Mouse (Mus musculus) layer of hippocampus, adult 8-10 months (tissue): ENCODE measurements around the gene Rab19. TPM values are rescaled to one million over a fixed set of nuclear protein-coding genes. Genes with fewer than 3 reads are reported as not detected.
"Not testable (repeated sequence)": the region's sequence is repeated elsewhere in the genome, so short reads cannot be mapped to it uniquely, and the experiment has no call there.

Experiments
- DNase-seq, 2 experiments: peaks; one replicate each; pipeline ENCODE4 v3.0.0; 2022; ENCODE audit warnings: low spot score in 2 of 2
- total RNA-seq, 4 experiments: library from RNA; stranded (reverse); gene quantifications; 2 replicates each; pipeline ENCODE4 v1.2.4; 2022

Rab19 gene
- total RNA-seq, 4 experiments from 2014 or later = not detected

DNA sequence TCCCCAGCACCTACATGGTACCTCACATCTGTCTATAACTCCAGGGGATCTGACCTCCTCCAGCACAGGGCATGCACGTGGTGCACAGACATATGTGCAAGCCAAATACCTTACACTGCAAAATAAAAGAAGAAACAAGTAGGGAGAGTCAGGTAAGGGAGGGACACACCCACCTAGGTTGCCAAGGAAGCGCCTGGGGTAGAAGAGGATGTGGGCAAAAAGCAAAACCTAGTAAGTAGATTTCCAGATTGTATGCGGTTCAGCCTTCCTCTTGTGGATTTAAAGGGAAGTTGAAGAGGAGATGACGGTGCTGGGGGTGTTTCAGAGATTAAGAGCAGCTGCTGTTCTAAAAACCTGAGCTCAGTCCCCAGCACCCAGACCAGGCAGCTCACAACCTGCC, 1.8 kb upstream of the Rab19 start:
- no peak for DNase-seq

- DNase-seq = no peak
Observed at GRCm38 (mm10) chr6:39379749-39380148, 1.2 kb upstream of the Rab19 start.

- no peak for DNase-seq
Observed at GRCm38 (mm10) chr6:39380276-39380675, 699 bp upstream of the Rab19 start.

DNA sequence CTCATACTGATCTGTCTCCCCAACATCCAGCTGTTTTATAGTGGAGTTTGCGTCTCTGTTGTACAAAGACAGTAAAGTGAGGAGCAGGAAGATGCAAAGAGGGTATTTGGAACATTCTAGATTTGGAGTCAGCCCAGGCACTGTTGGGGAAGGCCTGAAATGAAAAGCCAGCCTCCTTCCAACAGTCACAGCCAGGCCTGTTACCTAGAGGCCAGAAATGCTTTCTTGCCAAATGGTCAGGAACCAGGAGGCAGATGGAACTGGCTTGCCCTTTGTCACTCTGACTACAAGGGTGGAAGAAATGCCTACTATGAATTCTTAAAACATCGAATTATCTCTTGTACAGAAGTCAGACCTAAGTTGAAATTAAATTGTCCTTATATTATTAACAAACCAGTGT, 9.0 kb downstream of the Rab19 start:
- DNase-seq = no peak

DNA sequence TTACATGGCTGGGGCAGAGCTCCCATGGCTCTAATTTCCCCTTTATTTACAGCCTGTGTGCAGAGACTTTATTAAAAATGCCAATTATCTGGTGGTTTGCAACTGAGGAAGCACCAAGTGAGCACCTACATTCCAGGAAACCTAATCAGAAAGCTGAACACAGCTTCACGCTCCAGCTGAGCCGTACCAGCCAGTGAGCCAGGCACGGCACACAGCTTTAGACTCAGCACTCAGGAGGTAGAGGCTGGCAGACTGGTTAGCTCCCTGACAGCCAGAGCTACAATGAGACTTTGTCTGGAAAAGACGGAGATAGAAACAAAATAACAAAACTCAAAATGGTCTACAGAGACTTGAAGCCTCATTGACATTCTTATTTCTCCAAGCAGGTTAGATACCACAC, 14.5 kb downstream of the Rab19 start:
- no peak for DNase-seq

DNA sequence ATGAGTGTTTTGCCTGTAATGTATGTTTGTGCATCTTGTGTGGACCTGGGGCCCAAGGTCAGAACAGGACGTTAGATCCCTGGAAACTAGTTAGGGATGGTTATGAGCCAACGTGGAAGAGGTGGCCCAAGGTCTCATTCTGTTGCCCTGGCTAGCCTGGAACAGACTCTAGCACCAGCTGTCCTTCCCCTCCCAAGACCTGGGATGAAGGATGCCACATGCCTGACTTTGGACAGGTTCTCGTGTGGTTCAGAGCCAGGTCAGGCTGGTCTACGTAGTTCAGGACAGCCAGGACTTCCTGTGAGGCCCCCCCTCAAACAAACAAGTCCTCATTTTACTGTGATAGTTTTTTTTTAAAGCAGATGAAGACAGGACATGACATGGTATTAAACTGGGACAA, 14.9 kb downstream of the Rab19 start:
- DNase-seq = no peak

DNA sequence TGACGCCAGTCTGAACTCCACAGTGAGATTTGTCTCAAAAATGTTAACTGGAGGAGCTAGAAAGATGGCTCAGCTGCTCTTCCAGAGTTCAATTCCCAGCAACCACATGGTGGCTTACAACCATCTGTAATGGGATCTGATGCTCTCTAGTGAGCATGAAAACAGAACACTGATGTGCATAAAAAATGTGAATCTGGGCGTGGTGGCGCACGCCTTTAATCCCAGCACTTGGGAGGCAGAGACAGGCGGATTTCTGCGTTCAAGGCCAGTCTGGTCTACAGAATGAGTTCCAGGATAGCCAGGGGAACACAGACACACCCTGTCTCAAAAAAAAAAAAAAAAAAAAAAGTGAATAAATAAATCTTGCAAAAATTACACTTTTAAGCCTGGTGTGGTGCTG, 16.1 kb downstream of the Rab19 start:
- DNase-seq = no peak

DNA sequence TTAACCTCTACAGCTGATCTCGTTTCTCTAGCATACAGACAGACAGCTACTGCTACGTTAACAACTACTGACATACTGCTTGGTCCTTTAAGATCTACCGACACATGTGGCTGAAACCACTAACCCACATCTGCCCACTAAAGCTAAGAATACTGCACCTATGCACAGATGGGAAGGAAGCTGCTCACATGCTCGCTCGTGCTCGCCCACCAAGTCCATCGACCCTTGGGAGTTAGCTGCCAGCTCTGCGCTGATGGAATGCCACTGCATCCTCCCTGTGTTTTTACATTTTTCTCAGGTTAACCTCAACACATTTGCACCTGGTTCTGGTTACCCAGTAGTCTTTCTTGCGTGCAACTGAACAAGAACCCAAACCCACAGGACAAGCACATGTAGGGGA, 17.4 kb downstream of the Rab19 start:
- no peak for DNase-seq

- DNase-seq = no peak
Observed at GRCm38 (mm10) chr6:39400343-39400742, 19.4 kb downstream of the Rab19 start.

DNA sequence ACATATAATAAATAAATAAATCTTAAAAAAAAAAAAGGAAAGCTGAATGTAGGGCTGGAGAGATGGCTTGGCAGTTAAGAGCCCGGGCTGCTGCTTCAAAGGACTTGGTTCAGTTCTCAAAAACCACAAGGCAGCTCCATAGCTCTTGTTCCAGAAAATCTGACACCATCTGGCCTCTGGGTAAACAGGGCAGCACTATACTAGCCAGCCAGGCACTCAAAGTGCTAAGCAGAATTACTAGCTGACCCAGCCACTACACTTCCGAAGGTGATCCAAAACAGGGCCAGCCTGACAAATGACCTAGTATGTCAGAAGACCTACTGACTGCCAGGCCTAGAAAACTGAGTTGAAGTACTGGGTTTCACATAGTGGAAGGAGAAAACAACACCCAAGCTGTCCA, 22.2 kb downstream of the Rab19 start:
- DNase-seq = no peak

DNA sequence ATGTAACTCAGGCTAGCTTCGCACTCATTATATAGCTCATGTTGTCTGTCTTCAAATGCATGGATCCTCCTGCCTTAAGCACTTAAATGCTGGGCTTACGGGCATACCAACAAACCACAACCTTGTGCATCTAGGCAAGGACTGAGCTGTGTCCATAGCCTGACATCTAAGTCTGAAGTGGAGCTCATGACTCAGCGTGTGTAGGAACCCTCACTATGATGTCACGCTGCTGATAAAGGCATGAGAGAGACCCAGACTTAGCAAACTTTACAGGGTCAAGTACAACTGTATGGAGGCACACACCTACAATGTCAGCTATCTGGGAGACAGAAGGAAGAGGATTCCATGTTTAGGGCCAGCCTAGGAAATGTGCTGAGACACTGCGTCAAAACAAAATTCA, 25.5 kb downstream of the Rab19 start:
- no peak for DNase-seq

GRCm38 (mm10) chr6:39414106-39414505, 33.1 kb downstream of the Rab19 start:
- DNase-seq = no peak

GRCm38 (mm10) chr6:39415762-39416161, 34.8 kb downstream of the Rab19 start:
- DNase-seq = peak in 1 of 2 experiments; percentile 68

DNA sequence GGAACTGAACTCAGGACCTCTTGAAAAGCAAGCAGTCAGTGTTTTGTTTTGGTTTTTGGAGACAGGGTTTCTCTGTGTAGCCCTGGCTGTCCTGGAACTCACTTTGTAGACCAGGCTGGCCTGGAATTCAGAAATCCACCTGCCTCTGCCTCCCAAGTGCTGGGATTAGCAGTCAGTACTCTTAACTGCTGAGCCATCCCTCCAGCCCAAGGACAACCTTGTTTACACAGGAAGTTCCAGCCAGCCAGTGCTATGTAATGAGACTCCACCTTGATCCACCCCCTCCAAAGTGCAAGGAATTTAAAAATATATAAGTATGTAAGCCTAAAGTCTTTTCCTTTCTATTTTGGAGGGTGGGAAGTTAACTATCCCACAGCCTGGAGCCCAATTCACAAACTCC, 35.7 kb downstream of the Rab19 start:
- not testable (repeated sequence) for DNase-seq

DNA sequence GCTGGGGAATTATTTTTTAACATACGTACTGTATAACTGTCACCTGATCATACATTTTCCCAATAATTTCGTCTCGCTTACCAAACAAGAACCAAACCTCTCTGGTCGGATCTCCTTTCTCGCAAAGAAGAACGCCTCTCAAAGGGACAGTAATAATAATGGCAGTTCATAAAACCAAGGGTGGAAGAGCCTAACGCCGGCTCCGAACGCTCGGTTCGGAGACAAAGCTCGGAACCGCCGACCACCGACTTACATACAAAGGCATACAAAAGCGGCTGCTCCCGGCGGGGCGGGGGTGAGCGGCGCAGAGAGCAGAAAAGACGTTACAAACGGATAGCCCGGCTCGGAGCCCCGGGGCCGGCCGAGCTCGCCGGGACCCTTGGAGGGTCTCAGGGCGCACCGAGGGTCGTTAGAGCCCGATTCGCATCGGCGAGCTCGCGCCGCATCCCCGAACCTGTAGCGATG, 38.4 kb downstream of the Rab19 start:
- peak in 1 of 2 experiments; percentile 26 for DNase-seq

DNA sequence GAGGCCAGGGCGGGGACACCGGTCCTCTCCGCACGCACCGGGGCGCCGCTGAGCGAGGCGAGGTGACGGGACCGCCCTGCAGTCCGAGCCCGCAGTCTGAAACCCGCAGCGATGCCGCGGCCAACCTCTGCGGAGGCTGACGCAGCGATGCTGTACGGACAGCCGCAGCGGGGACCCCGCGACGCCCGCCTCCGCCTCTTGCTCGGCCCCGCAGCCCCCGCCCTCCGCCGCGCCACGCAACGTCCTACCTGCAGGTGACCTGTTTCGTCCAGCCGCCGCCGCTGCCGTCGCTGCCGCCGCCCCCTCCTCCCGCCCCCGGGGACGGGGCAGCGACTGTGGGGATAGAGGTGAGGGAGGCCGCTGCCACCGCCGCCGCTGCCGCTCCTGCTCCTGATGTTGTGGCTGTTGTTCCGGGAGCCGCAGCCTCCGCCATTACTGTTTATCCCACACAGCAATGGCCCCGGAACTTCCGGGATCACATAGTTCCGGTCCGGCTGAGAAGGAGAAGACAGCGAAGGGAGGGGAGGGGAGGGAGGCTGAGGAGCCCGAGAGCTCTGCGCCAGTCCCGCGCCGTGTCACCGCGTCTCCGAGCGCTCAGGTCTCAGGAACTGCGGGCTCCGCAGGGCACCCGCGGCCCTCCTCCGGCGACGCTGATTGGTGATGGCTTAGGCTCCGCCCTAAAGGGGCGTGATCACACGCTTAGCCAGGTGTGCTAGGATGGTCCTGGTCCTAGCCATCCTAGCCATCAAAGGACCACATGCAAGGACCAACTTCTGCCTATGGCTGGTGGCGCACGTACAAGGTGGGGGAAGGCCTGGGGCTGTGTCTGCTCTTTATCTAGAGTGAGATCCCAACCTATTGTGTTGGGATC, 39.1 kb downstream of the Rab19 start, which contains the start of gene Mkrn1:
Mkrn1 (minus strand) TSS at position 612 of the 871 bp plus-strand sequence.
- peak; percentile 79 to 80 for DNase-seq

DNA sequence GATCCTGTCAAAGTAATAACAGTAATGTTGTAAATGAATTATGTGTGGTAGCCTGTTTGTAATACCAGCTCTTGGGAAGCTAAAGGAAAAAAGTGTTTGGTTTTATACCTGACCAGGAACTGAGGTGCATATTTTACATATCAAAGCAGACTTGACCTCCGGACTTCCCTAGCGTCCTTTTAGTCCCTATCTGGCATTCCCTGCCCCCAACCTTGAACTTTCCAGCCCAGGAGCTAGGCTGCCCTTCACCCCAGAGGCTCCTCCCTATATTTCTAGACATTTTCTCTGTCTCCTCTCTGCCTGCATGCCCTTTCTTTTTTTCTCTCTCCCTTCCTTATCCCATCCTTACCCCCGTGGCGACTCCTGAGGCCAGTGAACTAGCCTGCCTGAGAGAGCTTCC, 39.9 kb downstream of the Rab19 start:
- DNase-seq = no peak

DNA sequence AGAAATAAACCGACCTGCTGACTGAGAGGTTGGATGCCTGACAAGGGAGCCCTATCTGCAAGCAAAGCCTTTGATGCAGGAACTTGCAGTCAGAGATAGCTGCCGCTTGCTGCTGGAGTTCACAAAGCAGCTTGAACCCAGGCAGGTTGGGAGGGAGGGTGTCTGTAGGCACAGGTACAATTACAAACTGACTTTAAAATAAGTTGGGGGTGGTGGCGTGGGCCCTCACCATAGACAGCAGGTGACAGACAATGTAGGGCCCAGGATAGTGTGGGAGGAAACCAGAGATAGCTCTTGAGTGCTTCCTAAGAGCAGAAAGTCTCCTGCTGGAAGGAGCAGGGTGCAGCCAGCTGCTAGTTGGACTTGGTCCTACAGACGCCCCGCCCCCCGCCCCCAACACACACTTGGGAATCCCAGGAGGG, 42.2 kb downstream of the Rab19 start:
- no peak for DNase-seq

- DNase-seq = no peak
Observed at GRCm38 (mm10) chr6:39423686-39424085, 42.7 kb downstream of the Rab19 start.

DNA sequence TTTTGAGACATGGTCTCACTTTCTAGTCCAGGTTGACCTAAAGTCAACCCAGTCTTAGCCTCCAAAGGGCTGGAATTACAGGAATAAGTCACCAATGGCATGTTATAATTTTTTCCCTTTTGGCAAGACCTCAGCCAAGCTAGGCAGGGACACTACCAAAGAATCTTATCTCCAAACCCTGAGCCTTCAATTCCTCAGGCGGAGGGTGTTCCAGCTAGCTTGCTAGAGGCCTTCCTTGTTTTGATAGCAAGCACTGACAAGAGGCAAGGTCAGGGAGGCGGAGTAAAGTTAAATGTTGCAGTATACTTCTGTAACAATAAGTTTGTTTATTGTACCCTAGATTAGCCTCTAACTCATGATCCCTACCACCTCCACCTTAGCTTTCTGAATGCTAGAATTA, 44.2 kb downstream of the Rab19 start:
- DNase-seq = no peak

- no peak for DNase-seq
Observed at GRCm38 (mm10) chr6:39426725-39427124, 45.8 kb downstream of the Rab19 start.

DNA sequence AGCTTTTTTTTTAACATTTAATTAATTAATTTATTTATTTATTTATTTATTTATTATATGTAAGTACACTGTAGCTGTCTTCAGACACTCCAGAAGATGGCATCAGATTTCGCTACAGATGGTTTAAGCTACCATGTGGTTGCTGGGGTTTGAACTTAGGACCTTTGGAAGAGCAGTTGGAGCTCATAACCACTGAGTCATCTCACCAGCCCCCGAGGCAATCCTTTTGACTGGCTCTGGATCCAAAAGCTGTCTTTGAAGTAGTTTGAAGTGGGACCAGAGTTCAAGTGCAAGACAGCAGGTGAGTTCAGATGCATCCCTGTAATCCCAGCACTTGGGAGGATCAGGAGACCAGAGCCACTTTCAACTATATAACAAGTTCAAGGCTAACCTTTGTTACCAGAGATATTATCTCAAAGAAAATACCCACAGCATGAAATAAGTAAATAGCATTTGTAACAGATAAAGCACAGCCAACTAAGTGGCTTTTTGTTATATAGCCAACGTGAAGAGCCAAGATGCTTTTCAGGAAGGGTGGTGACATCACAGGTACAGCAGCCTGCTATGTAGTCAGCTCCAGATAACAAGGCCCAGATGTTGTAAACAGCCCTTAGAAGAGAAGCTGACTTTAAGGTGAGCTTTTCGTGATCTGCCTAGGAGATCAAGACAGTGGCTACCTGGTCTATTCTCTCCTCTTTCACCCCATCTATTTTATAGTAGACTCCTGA, 46.5 kb downstream of the Rab19 start:
- no peak for DNase-seq
